Mouse (Mus musculus): ENCODE measurements at regions not wholly inside any gene's neighbourhood (a gene's known extent, or its start where the extent isn't known, plus 50 kb on each side); places are given as distances from the start of the nearest gene placed in this dataset.
"Not testable (repeated sequence)": the region's sequence is repeated elsewhere in the genome, so short reads cannot be mapped to it uniquely, and the experiment has no call there.

DNA sequence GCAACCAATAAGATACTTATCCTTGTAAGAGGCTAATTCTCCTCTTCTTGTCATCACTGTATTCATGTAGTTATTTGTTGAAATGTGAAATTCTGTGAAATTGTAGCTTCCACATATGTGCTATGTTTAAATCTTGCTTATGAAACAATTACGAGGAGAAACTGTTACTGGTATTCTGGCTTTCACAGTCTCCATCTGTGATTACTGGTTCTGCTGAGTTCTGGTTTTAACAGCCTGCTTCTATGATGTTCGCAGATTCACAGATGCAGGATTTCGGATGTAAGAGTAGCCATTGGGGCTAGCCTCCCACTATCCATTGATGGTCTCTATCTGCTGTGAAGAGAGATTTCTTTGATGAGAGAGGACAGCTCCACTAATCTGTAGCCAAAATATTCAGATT lies 1067.2 kb upstream of the Aga start:
- DNase-seq (ENCODE audit: low spot score in 2 of 2): no peak

DNA sequence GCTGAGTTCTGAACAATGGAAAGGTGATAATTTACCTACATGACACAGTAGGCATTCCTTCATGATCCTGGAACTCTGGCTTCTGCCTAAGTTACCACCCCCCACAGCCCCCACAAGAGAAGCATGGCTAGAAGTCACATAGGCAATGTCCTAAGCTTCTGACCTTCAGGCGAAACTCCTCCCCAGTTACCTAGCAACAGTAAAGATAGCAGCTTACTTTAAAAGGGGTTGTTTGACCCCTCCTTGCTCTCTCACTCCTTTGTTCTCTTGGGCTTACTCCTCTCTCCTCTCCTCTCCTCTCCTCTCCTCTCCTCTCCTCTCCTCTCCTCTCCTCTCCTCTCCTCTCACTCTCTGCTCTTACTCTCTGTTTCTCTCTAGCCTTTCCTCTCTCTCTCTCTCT lies 1059.8 kb upstream of the Aga start:
- intact Hi-C loops (cut with DNase I); DNase-seq (ENCODE audit: low spot score in 2 of 2): not testable (repeated sequence)

More for the DNA sequence above, 1067.2 kb upstream of the Aga start:
- intact Hi-C loops (cut with DNase I): no loop called here

DNA sequence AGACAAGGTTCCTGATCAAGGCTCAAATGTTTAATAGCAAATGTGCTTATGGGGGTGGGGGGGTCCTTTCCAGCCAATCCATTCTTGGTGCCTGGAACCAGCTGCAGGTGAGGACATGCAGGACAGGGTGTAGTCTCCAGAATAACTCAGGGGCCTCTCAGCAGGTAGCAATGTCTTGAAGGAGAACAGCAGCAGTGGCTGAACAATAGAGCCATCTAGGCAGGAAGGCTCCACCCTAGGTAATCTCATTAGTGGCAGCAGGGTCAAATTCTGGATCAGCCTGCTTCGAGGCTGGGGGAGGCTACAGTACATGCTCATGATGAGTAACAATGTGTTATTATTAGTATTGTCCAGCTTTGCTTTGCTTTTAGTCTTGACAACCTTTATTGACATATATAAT lies 1055.9 kb upstream of the Aga start:
- DNase-seq (ENCODE audit: low spot score in 2 of 2): no peak
- intact Hi-C loops (cut with DNase I): no loop called here

DNA sequence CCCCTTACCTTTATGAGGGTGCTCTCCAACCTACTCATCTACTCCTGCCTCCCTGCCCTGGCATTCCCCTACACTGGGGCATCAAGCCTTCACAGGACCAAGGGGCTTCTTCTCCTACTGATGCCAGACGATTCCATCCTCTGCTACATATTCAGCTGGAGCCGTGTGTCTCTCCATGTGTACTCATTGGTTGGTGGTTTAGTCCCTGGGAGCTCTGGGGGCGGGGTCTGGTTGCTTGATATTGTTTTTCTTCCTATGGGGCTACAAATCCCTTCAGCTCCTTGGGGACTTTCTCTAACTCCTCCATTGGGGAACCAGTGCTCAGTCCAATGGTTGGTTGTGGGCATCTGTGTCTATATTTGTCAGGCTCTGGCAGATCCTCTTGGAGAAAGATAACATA lies 1055.3 kb upstream of the Aga start:
- intact Hi-C loops (cut with DNase I): no loop called here

DNA sequence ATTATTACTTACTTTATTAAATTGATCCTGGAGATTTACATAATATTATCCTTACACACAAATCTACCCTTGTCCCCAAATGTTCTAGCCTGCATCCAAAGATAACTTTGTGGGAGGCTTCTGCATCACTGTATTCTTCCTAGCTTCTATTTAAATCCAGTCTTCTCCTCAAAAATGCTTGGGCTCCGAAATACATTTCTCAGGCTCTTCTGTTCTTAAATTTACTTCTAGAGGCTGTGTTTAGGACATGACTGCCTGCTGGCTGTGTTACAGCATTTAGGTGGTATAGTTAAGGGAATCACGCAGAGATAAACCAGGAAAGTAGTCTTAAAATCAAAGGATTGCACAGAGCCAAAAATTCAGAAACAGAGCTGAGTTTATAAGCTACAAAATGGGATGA lies 1009.1 kb upstream of the Aga start:
- intact Hi-C loops (cut with DNase I): no loop called here
- peak; percentile 6 for DNase-seq (ENCODE audit: low spot score in 2 of 2)

More for the DNA sequence above, 1055.3 kb upstream of the Aga start:
- DNase-seq (ENCODE audit: low spot score in 2 of 2): no peak

DNA sequence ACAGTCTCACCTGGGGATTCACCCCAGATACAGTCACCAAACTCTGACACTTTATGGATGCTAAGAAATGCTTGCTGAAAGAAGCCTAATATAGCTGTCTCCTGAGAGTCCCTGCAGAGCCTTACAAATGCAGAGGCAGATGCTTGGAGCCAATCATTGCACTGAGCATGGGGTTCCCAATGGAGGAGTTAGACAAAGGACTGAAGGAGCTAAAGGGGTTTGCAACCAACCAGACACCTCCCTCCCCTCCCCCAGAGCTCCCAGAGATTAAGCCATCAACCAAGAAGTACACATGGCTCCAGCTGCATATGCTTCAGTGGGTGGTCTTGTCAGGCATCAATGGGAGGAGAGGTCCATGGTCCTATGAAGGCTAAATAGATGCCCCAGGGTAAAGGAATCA lies 999.7 kb upstream of the Aga start:
- intact Hi-C loops (cut with DNase I): no loop called here

DNA sequence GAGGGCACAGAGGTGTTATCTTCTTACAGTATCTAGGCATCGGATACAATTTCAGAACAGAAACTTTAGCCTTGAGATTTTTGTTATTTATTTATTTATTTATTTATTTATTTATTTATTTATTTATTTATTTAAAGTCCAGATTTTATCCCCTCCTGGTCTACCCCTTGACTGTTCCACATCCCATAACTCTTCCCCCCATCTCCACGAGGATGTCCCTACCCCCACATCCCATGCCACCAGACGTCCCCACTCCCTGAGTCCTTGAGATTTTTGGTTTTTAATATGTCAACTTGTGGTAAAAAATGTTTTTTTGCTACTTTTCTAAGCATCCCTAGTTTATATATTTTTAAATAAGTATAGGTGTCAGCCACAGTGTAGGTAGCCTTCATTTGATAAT lies 968.2 kb upstream of the Aga start:
- intact Hi-C loops (cut with DNase I): no loop called here
- no peak for DNase-seq (ENCODE audit: low spot score in 2 of 2)

More for the DNA sequence above, 999.7 kb upstream of the Aga start:
- no peak for DNase-seq (ENCODE audit: low spot score in 2 of 2)

DNA sequence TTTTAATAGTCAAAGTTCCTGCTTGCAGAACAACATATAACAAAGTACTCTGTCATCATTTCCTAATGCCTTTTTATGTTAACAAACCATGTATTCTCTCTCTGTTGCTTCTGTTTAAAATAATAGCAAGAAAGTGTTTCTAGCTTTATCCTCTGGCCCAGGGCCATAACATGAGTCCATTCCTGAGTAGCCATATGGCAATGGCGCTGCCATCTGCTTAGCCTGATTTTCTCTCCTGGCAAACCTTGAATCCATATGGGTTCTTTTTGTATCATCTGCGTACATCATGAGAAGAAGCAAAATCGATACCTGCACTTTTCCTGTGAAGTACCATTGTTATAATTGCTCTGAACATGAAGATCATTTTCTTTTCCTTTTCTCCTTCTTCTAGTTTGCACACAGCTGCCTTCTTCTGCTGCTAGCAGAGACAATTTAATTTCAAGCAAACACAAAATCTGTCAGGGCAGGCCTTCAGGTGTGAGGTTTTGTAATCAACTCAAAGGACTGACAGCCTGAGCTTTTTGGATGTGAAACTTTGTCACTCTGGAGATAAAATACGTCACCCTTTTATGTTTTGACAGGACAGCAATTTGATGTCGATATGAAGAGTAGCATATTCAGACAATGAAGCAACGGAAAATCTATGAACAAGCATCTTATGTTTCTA lies 940.2 kb upstream of the Aga start:
- intact Hi-C loops (cut with DNase I): no loop called here
- peak; percentile 55 to 61 for DNase-seq (ENCODE audit: low spot score in 2 of 2)
